Mouse (Mus musculus): Measurements from ENCODE around the gene Trabd2b.

GRCm38 (mm10) chr4:114410443-114410842 lies 3.9 kb downstream of the Trabd2b start:
- TF ChIP-seq CTCF (IDR thresholded peaks at IDR 0.05) (no peak), EP300 (IDR thresholded peaks at IDR 0.05) (no peak)

All from lung, postnatal 0 days (tissue).